15 mouse cellular contexts compared by ENCODE assay signal in genomic region chr11:88856383-88856782, GRCm38 (mm10). TPM values are rescaled to one million over a fixed set of nuclear protein-coding genes. Genes with fewer than 3 reads are reported as not detected.
DNase-seq lines count a peak whose midpoint lies in the region; ATAC-seq and TF ChIP-seq lines count a peak whose summit lies in the region.
"Had no signal": no experiment of that assay in that cellular context is flagged by ENCODE, and none has a peak within 500 bp of the region (broad histone marks: within the 10 kb centered on the region; RNA-seq: fewer than 3 reads in every experiment).

No protein-coding gene starts in this region.

- DNase-seq in heart, adult 2 months = peak in 1 of 2 experiments; percentile 20
- no peak for DNase-seq in heart, adult 18-20 months
- DNase-seq in lung, embryonic 14.5 days = peak; percentile 59
- DNase-seq in lung, postnatal 14 days = no peak
- peak; percentile 93 for DNase-seq in embryonic facial prominence, embryonic 14.5 days (ENCODE audit: low spot score)
- no peak for DNase-seq in layer of hippocampus, adult 9-10 months (ENCODE audit: low spot score)
- DNase-seq: cerebellum, postnatal 36 days; kidney, postnatal 4 days; left cerebral cortex, postnatal 4 days; retina, postnatal 1 day had no signal

- H3K27me3 ChIP-seq in heart, adult 2 months (ENCODE audit: control insufficient read depth, insufficient read depth, low read length) = no peaks in the 10 kb centered on the region
- no peaks in the 10 kb centered on the region for H3K27me3 ChIP-seq in lung, embryonic 14.5 days (ENCODE audit: insufficient read depth, low read length)
- H3K27me3 ChIP-seq in embryonic facial prominence, embryonic 14.5 days (replicated peaks; ENCODE audit: control insufficient read depth, insufficient read depth, low read length) = no peaks in the 10 kb centered on the region
- H3K27me3 ChIP-seq in limb, embryonic 15.5 days = no peaks in the 10 kb centered on the region
- H3K27me3 ChIP-seq in midbrain, embryonic 13.5 days = no peaks in the 10 kb centered on the region
- H3K27me3 ChIP-seq: hindbrain, embryonic 12.5 days; Patski had no signal

- no peak overlapping the region for H3K4me3 ChIP-seq in heart, adult 2 months
- no peak overlapping the region for H3K4me3 ChIP-seq in lung, embryonic 14.5 days (ENCODE audit: low read depth, low read length)
- no peak overlapping the region for H3K4me3 ChIP-seq in embryonic facial prominence, embryonic 14.5 days (ENCODE audit: low read depth, low read length)
- H3K4me3 ChIP-seq in limb, embryonic 15.5 days = no peak overlapping the region
- H3K4me3 ChIP-seq in midbrain, embryonic 13.5 days (replicated peaks) = no peak overlapping the region
- H3K4me3 ChIP-seq: hindbrain, embryonic 12.5 days; myocyte had no signal

- no peak for TF ChIP-seq POLR2A in heart, adult 2 months (IDR thresholded peaks at IDR 0.05; ENCODE audit: insufficient read depth, low read depth, low read length)

- H3K27ac ChIP-seq in heart, adult 2 months = peak overlapping the region; percentile 67
- H3K27ac ChIP-seq in lung, embryonic 14.5 days (ENCODE audit: low read depth) = peak overlapping the region; percentile 55; the same call in 1 of the 2 replicates
- peak overlapping the region; percentile 79 for H3K27ac ChIP-seq in embryonic facial prominence, embryonic 14.5 days (replicated peaks; ENCODE audit: low read depth, low read length)
- H3K27ac ChIP-seq in limb, embryonic 15.5 days = peak overlapping the region; percentile 64
- H3K27ac ChIP-seq in midbrain, embryonic 13.5 days = no peak overlapping the region
- H3K27ac ChIP-seq: hindbrain, embryonic 12.5 days had no signal

- TF ChIP-seq EP300 in heart, adult 2 months (IDR thresholded peaks at IDR 0.05; ENCODE audit: insufficient read depth, low read depth, low read length) = no peak

- H3K4me1 ChIP-seq in heart, adult 2 months (ENCODE audit: control insufficient read depth, insufficient read depth, low read length) = peaks cover 14% of the 10 kb centered on the region
- H3K4me1 ChIP-seq in lung, embryonic 14.5 days (ENCODE audit: insufficient read depth) = 0 out of 2 replicates have a peak, but pooled peaks cover 3% of the 10 kb centered on the region
- H3K4me1 ChIP-seq in embryonic facial prominence, embryonic 14.5 days (ENCODE audit: control insufficient read depth, insufficient read depth, low read length) = peaks cover 22% of the 10 kb centered on the region
- H3K4me1 ChIP-seq in limb, embryonic 15.5 days = peaks cover 23% of the 10 kb centered on the region
- no peaks in the 10 kb centered on the region; the same call in 1 of the 2 replicates for H3K4me1 ChIP-seq in midbrain, embryonic 13.5 days (replicated peaks)

- peak overlapping the region; percentile 47; the same call in 1 of the 2 replicates for H3K9ac ChIP-seq in heart, adult 2 months (ENCODE audit: low read depth, low read length)
- H3K9ac ChIP-seq in lung, embryonic 14.5 days = no peak overlapping the region
- H3K9ac ChIP-seq in embryonic facial prominence, embryonic 14.5 days (ENCODE audit: low read depth, low read length) = no peak overlapping the region
- H3K9ac ChIP-seq in limb, embryonic 15.5 days = no peak overlapping the region
- H3K9ac ChIP-seq in midbrain, embryonic 13.5 days (replicated peaks) = no peak overlapping the region
- H3K9ac ChIP-seq: hindbrain, embryonic 12.5 days had no signal

- no peak overlapping the region for H3K4me2 ChIP-seq in lung, embryonic 14.5 days
- H3K4me2 ChIP-seq in embryonic facial prominence, embryonic 14.5 days (ENCODE audit: low read depth, low read length) = peak overlapping the region; percentile 12; the same call in 1 of the 2 replicates
- H3K4me2 ChIP-seq in limb, embryonic 15.5 days = no peak overlapping the region
- H3K4me2 ChIP-seq in midbrain, embryonic 13.5 days (replicated peaks) = no peak overlapping the region
- H3K4me2 ChIP-seq: hindbrain, embryonic 12.5 days had no signal

- H3K9me3 ChIP-seq in lung, embryonic 14.5 days (ENCODE audit: low read depth, low read length) = no peaks in the 10 kb centered on the region
- H3K9me3 ChIP-seq in embryonic facial prominence, embryonic 14.5 days (ENCODE audit: control insufficient read depth, low read length) = no peaks in the 10 kb centered on the region
- H3K9me3 ChIP-seq in limb, embryonic 15.5 days = no peaks in the 10 kb centered on the region
- no peaks in the 10 kb centered on the region for H3K9me3 ChIP-seq in midbrain, embryonic 13.5 days
- H3K9me3 ChIP-seq: hindbrain, embryonic 12.5 days had no signal

- 39% methylated on average over 2 of the region's 2 CpGs for WGBS in heart, adult 2 months
- WGBS in lung, embryonic 14.5 days = 33% methylated on average over 2 of the region's 2 CpGs
- 23% methylated on average over 2 of the region's 2 CpGs for WGBS in embryonic facial prominence, embryonic 14.5 days
- WGBS in limb, embryonic 15.5 days = 20% methylated on average over 2 of the region's 2 CpGs
- WGBS in midbrain, embryonic 13.5 days = 84% methylated on average over 2 of the region's 2 CpGs

- intact Hi-C loops in heart, adult 2 months (cut with DNase I) = no loop called here

- no peak for TF ChIP-seq CTCF in heart, adult 2 months (IDR thresholded peaks at IDR 0.05)
- TF ChIP-seq CTCF in lung, embryonic 14.5 days (IDR thresholded peaks at IDR 0.05; ENCODE audit: low read depth) = no peak

- peak; percentile 80 for ATAC-seq in lung, embryonic 14.5 days (ENCODE audit: insufficient read depth)
- peak; percentile 90 for ATAC-seq in embryonic facial prominence, embryonic 14.5 days (ENCODE audit: low read depth)
- ATAC-seq in limb, embryonic 15.5 days (ENCODE audit: insufficient number of reproducible peaks, low FRiP score, low TSS enrichment, low read depth) = peak; percentile 49; the same call in 1 of the 2 replicates
- ATAC-seq in midbrain, embryonic 13.5 days = no peak
- ATAC-seq: Patski had no signal

- H3K79me2 ChIP-seq in heart, adult 2 months (replicated peaks; ENCODE audit: control insufficient read depth, insufficient read depth, low read length) = peaks cover 5% of the 10 kb centered on the region

- H3K36me3 ChIP-seq in heart, adult 2 months (ENCODE audit: control insufficient read depth, insufficient read depth, low read length) = peaks cover 20% of the 10 kb centered on the region
- no peaks in the 10 kb centered on the region for H3K36me3 ChIP-seq in lung, embryonic 14.5 days (ENCODE audit: insufficient read depth)
- no peaks in the 10 kb centered on the region for H3K36me3 ChIP-seq in embryonic facial prominence, embryonic 14.5 days (ENCODE audit: control insufficient read depth, insufficient read depth, low read length)
- no peaks in the 10 kb centered on the region for H3K36me3 ChIP-seq in limb, embryonic 15.5 days
- no peaks in the 10 kb centered on the region for H3K36me3 ChIP-seq in midbrain, embryonic 13.5 days
- H3K36me3 ChIP-seq: hindbrain, embryonic 12.5 days had no signal

RNA-seq across cellular contexts. Expression of gene Akap1, which starts 8.0 kb away (rescaled TPM):
- 100 to 1,000 TPM; 140 to 141 TPM for total RNA-seq in heart, adult 2 months (2021)
- polyA plus RNA-seq in heart, adult 2 months (2012; rRNA removed) = 125 and 178 TPM in 2 replicates
- 100 to 1,000 TPM; 147 to 157 TPM for total RNA-seq in heart, adult 18-20 months (2021)
- 18.8 and 20.6 TPM in 2 replicates for polyA plus RNA-seq in lung, embryonic 14.5 days (2014; fragmentation: Nextera tagmentation; extraction: Ambion mirVana)
- polyA plus RNA-seq in embryonic facial prominence, embryonic 14.5 days (2014; fragmentation: Nextera tagmentation; extraction: Ambion mirVana) = 22.2 and 28.2 TPM in 2 replicates
- 17.9 and 24.4 TPM in 2 replicates for polyA plus RNA-seq in limb, embryonic 15.5 days (2015; fragmentation: Nextera tagmentation; extraction: Ambion mirVana)
- 25.3 and 27.7 TPM in 2 replicates for polyA plus RNA-seq in midbrain, embryonic 13.5 days (2015; fragmentation: Nextera tagmentation; extraction: Ambion mirVana)

Comparison
In these comparisons a context has a peak if more than half of its experiments do, and no peak if none do; other contexts are left out.
1. DNase-seq: peak in lung, embryonic 14.5 days (single experiment) and embryonic facial prominence, embryonic 14.5 days (single experiment); none in heart, adult 18-20 months (0 of 2), lung, postnatal 14 days (single experiment) and layer of hippocampus, adult 9-10 months (single experiment).